Mouse (Mus musculus): ENCODE measurements around the gene Atxn1. TPM values are rescaled to one million over a fixed set of nuclear protein-coding genes. Genes with fewer than 3 reads are reported as not detected.
A peak's percentile ranks its signal among the peaks of the same experiment; 100 is the strongest.

Atxn1 gene
- polyA plus RNA-seq, 1 experiment from 2014 or later = 7.7 TPM

DNA sequence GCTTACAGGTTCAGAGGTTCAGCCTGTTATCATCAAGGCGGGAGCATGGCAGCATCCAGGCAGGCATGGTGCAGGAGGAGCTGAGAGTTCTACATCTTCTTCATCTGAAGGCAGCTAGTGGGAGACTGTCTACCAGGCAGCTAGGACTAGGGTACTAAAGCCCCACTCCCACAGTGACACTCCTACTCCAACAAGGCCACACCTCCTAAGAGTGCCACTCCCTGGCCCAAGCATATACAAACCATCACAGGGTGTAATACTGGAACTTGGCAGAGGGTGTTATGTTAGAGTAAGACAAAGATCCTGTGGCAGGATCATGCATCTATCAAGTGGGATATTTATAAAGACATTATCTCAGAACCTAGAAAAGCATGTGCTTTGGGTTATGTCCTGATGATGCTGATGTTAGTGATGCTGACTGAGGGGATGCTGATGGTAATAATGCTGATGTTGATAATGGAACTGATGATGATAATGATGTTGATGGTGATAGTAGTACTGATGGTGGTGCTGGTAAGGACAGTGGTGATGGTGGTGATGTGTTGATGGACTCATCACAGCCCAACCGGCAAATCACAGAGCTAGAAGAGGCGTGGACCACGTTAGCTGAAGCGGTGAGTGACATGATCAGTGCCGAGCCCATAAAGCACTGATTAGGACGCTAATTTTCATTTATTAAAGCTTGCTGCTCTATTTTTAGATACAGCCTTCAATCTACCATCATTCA, 142.9 kb downstream of the Atxn1 start:
- Histone ChIP-seq H3K9me3 (replicated peaks) (0 out of 2 replicates have a peak, but pooled peaks cover 3% of the 10 kb centered on the region), H3K9ac (no peak overlapping the region), H3K4me3 (no peak overlapping the region), H3K27me3 (replicated peaks) (no peaks in the 10 kb centered on the region), H3K36me3 (peaks cover 10% of the 10 kb centered on the region), H3K4me2 (no peak overlapping the region), H3K27ac (ENCODE audit: poor library complexity, severe bottlenecking) (peak overlapping the region; percentile 92; the same call in 1 of the 2 replicates), H3K4me1 (replicated peaks) (peaks cover 14% of the 10 kb centered on the region)
- ATAC-seq (ENCODE audit: insufficient number of reproducible peaks, low FRiP score) = no peak
- 84% methylated on average over 7 of the region's 7 CpGs for WGBS

DNA sequence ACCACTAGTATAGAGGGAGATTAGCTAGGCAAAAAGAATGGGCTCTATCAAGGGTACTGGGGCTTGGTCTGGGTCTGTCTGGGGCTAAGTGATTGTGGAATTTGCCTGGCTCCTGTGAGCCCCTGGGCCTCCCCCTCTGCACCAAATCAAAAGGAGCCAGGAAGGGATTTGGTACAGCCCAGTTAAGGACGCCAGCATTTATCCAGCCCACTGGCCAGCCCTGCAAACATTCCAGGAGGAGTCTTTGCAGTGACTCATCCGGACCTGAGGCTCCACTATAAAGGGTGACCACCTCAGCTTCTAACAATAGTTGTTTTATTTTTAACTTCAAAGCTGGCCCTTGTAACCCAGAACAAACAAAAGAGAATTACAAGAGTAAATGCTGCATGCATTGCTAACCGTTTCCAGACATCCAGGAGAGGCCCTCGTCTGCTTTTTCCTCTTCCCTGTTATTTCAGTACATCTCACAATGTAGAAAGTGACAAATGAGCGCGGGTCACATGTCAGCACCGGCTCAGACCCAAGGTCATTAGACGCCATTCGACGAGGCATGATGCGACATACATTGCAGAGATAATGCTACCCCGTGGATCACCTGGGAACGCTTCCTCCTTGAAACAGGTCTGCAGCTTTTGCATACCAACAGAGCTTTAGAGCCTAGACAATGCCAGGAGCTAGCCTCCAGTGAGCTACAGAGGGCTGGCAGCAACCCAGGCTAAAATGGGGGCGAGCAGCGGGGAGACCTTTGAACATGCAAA, 144.2 kb downstream of the Atxn1 start:
- H3K4me1 ChIP-seq (replicated peaks) = peaks cover 14% of the 10 kb centered on the region
- no peak overlapping the region for H3K4me3 ChIP-seq
- WGBS = 36% methylated on average over 15 of the region's 15 CpGs
- peak; percentile 64 for ATAC-seq (ENCODE audit: insufficient number of reproducible peaks, low FRiP score)
- peak overlapping the region; percentile 13 for H3K4me2 ChIP-seq
- H3K27ac ChIP-seq (ENCODE audit: poor library complexity, severe bottlenecking) = peak overlapping the region; percentile 92
- H3K27me3 ChIP-seq (replicated peaks) = no peaks in the 10 kb centered on the region
- peaks cover 4% of the 10 kb centered on the region; the same call in 1 of the 2 replicates for H3K36me3 ChIP-seq
- H3K9ac ChIP-seq = no peak overlapping the region
- no peaks in the 10 kb centered on the region for H3K9me3 ChIP-seq (replicated peaks)

DNA sequence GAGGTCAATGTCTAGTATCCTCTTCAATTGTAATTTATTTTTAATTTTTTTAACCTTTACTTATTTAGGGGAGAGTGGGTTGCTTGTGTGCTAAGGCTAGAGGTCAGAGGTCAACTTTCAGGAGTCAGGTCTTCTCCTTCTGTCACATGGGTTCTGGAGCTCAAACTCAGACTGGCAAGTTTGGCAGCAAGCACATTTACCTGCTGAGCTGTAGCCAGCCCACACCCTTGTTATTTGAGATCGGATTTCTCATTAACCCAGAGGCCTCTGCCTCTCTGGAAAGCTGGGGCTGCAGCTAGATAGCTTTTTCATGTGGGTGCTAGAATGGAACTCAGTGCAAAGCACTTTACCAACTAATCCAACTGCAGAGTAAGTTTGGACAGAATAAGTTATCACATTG, 148.1 kb downstream of the Atxn1 start:
- ATAC-seq (ENCODE audit: insufficient number of reproducible peaks, low FRiP score) = no peak
- no peaks in the 10 kb centered on the region for H3K27me3 ChIP-seq (replicated peaks)
- no peaks in the 10 kb centered on the region for H3K9me3 ChIP-seq (replicated peaks)
- H3K27ac ChIP-seq (ENCODE audit: poor library complexity, severe bottlenecking) = no peak overlapping the region
- H3K4me3 ChIP-seq = no peak overlapping the region
- peaks cover 14% of the 10 kb centered on the region for H3K4me1 ChIP-seq (replicated peaks)
- peaks cover 3% of the 10 kb centered on the region; the same call in 1 of the 2 replicates for H3K36me3 ChIP-seq
- H3K9ac ChIP-seq = no peak overlapping the region
- H3K4me2 ChIP-seq = no peak overlapping the region
- 55% methylated on average over 1 of the region's 1 CpGs for whole genome bisulfite sequencing

DNA sequence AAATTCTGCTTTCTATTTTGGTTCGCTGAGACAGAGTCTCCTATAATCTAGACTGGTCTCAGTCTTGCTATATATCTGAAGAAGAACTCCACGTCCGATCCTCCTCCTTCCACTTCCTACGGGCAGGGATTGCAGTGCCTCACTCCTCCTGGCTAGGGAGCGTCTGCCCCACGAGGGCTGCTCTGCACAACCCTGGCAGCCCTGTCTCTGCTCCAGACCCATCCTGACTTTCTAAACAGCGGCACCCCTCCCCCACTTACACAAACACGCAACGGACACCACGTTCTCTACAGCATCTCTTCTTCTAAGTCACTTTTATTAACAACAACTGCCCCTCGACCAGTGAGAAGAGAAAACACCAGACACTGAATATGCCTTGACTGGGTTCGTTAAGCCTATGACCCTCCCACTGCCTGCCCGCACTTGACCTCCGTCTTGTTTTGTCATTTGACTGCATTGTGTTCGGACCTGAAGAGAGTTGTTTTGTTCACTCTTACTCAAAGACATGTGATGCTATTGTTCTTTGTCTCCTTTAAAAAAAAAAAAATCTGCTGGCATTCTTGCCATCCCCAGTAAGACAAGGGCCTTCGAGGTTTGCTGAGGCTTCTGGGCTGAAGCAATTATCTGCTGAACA, 154.9 kb downstream of the Atxn1 start:
- peaks cover 28% of the 10 kb centered on the region for H3K4me1 ChIP-seq (replicated peaks)
- H3K27ac ChIP-seq (ENCODE audit: poor library complexity, severe bottlenecking) = peak overlapping the region; percentile 44
- no peaks in the 10 kb centered on the region for H3K9me3 ChIP-seq (replicated peaks)
- WGBS = 41% methylated on average over 16 of the region's 16 CpGs
- H3K27me3 ChIP-seq (replicated peaks) = no peaks in the 10 kb centered on the region
- H3K9ac ChIP-seq = peak overlapping the region; percentile 35; the same call in 1 of the 2 replicates
- no peaks in the 10 kb centered on the region for H3K36me3 ChIP-seq
- peak overlapping the region; percentile 54 for H3K4me2 ChIP-seq
- peak overlapping the region; percentile 20; the same call in 1 of the 2 replicates for H3K4me3 ChIP-seq
- no peak for ATAC-seq (ENCODE audit: insufficient number of reproducible peaks, low FRiP score)

DNA sequence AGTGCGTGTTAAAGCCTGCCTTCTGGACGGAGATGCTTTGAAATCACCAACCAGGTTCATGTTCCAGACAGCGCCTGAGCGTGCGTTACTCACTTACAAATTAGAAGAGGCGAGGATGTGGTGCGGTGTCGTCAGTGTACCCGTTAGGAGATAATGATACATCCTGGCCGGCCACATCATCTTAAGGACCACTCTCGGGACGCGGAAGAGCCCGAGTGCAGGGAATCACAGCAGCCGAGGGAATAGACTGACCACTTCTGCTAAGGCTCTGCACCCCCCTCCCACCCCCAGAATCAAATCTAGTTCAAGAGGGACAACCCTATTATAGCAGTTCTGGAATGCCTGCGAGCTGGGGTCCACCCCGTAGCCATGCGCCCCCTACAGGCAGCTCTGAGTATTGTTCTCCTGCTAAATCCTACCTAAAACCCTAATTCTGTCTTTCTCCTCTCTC, 157.2 kb downstream of the Atxn1 start:
- peak overlapping the region; percentile 53 for H3K4me2 ChIP-seq
- ATAC-seq (ENCODE audit: insufficient number of reproducible peaks, low FRiP score) = no peak
- H3K36me3 ChIP-seq = no peaks in the 10 kb centered on the region
- H3K27ac ChIP-seq (ENCODE audit: poor library complexity, severe bottlenecking) = no peak overlapping the region
- no peaks in the 10 kb centered on the region for H3K27me3 ChIP-seq (replicated peaks)
- no peak overlapping the region for H3K9ac ChIP-seq
- H3K4me3 ChIP-seq = peak overlapping the region; percentile 10; the same call in 1 of the 2 replicates
- WGBS = 52% methylated on average over 18 of the region's 18 CpGs
- peaks cover 37% of the 10 kb centered on the region for H3K4me1 ChIP-seq (replicated peaks)
- no peaks in the 10 kb centered on the region for H3K9me3 ChIP-seq (replicated peaks)

DNA sequence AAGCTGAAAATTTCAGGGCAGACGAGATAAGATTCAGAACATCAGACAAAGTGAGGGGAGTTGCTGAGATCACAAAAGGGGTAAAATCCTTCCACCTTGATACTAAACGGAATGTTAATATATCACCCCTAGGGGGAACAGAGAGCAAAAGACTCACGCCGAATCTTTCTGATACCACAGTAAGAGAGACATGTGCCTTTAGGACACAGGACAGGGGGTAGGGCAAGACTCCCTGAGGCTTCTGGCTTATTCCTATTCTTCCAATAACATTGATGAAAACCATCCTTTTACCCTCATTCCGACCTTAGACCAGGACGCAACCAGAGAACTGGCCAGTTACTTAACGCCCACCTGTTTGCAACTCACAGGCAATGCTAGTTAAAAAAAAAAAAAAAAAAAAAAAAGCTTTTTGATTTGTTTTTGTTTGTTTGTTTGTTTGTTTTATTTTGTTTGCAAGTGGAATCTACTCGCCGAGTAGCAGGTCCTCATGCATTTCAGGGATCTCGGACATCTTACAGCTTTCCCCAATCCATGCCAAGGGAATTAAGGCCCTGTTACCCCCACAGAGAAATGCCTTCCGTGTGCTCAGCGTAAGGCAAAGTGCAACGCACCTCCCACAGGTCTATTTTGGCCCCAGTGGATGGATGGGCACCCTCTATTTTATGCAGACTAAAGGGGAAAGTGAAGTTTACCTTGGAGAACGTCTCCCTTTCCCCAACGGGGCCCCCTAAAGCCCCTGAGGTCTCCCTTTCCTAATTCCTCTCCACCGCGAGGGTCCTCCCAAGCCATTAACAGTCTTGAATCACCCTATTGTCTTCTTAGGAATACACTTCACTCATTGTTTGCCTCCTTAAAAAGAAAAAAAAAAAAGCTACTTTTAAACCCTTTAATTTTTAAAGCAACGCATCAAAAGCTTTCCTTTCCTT, 157.9 kb downstream of the Atxn1 start:
- 61% methylated on average over 18 of the region's 18 CpGs for WGBS
- Histone ChIP-seq H3K4me1 (replicated peaks) (peaks cover 37% of the 10 kb centered on the region), H3K4me3 (no peak overlapping the region), H3K36me3 (no peaks in the 10 kb centered on the region), H3K4me2 (peak overlapping the region; percentile 53; the same call in 1 of the 2 replicates), H3K9ac (no peak overlapping the region), H3K27ac (ENCODE audit: poor library complexity, severe bottlenecking) (no peak overlapping the region), H3K9me3 (replicated peaks) (no peaks in the 10 kb centered on the region), H3K27me3 (replicated peaks) (no peaks in the 10 kb centered on the region)
- ATAC-seq (ENCODE audit: insufficient number of reproducible peaks, low FRiP score) = no peak

DNA sequence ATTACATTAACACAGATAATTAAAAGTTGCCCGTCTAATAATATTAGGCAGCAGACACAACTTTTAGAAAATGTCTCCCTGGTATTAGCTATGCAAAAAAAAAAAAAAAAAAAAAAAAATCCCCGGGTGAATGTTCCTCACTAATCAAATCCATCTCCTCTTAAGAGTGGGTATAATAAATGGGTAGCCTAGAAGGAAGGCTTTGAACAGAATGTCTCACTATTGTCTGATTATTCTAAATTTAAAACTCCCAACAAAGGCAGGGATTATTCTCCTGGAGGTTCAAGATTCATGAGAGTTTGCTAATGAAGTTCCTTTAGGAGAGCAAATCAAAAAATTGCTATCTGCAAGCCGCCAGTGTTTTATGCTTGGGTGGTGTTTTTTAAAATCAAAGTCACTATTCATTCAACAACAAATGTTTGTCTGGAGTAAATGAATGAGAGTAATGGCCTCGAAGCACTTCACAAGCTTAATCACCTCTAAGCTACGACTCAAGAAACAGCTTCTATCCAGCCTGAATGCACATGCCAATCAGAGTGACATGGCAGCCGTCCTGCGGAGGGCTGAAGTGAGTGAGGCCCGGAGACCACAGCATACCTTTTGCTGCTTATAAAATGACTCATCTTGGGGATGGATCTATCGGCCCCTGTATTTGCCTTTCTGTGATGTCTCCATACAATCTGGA, 158.8 kb downstream of the Atxn1 start:
- WGBS = 58% methylated on average over 9 of the region's 9 CpGs
- Histone ChIP-seq H3K36me3 (no peaks in the 10 kb centered on the region), H3K27ac (ENCODE audit: poor library complexity, severe bottlenecking) (no peak overlapping the region), H3K9ac (no peak overlapping the region), H3K4me3 (no peak overlapping the region), H3K9me3 (replicated peaks) (no peaks in the 10 kb centered on the region), H3K4me2 (no peak overlapping the region), H3K27me3 (replicated peaks) (no peaks in the 10 kb centered on the region), H3K4me1 (replicated peaks) (peaks cover 37% of the 10 kb centered on the region)
- ATAC-seq (ENCODE audit: insufficient number of reproducible peaks, low FRiP score) = no peak

DNA sequence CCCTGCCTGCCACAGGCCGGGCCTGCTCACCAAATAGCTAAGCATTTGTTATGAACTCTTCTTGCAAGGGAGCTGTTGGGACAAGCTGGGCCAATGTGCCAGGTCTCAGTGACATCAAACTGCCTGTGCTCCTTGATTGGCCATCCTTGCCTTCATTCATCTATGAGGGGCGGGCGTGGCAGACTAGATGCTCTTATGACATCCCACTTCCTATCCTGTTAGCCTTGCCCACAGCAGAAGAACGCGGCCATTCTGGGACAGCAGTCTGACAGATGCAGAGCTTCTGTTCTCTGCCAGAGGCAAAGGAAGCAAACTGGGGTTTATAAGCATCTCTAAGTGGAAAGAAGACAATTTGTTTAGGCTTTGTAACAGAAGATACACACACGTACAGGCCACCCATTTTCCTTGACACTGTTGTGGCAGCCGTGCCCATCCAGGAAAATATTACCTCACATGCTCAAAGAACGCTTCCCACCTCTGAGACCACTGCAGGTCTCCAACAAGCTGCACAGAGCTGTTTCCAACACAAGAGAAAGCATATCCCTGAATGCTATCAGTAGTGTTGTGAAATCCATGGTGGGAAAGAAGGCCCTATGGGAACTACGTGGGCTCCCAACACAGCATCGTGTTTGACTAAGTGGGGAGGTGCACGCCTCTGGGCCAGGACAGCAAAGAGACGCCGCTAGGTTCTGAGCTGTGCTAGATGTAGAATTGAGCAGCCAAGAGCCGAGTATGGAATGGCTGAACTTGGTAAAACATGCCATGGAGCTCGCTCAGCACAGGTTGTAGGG, 162.0 kb downstream of the Atxn1 start:
- no peak overlapping the region for H3K4me2 ChIP-seq
- H3K4me1 ChIP-seq (replicated peaks) = peaks cover 14% of the 10 kb centered on the region
- no peak overlapping the region for H3K9ac ChIP-seq
- H3K36me3 ChIP-seq = no peaks in the 10 kb centered on the region
- no peak for ATAC-seq (ENCODE audit: insufficient number of reproducible peaks, low FRiP score)
- H3K9me3 ChIP-seq (replicated peaks) = no peaks in the 10 kb centered on the region
- no peak overlapping the region for H3K4me3 ChIP-seq
- H3K27ac ChIP-seq (ENCODE audit: poor library complexity, severe bottlenecking) = no peak overlapping the region
- H3K27me3 ChIP-seq (replicated peaks) = no peaks in the 10 kb centered on the region
- WGBS = 87% methylated on average over 15 of the region's 15 CpGs

DNA sequence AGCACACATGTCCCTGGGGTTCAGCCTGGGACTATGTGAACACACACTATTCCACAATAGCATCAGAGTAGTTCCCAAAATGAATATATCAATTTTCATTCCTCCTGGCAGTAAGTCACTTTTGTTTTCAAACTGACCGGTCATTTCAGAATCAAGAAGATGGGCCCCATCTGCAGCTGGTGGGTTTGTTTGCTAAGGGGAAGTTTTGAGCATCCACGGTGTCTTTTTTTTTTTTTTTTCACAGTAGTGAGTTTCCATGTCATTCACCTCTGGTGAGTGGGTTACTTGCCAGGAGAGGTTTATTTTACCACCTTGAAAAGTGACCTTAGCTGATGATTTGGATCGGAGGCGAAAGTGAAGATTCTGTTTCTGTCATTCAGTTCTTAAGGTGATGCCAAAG, 166.6 kb downstream of the Atxn1 start:
- no peak for ATAC-seq (ENCODE audit: insufficient number of reproducible peaks, low FRiP score)
- 0 out of 2 replicates have a peak, but pooled peaks cover under 1% of the 10 kb centered on the region for H3K4me1 ChIP-seq (replicated peaks)
- 93% methylated on average over 4 of the region's 4 CpGs for WGBS

More for the DNA sequence above, 166.6 kb downstream of the Atxn1 start:
- no peak overlapping the region for H3K9ac ChIP-seq
- H3K9me3 ChIP-seq (replicated peaks) = no peaks in the 10 kb centered on the region
- H3K27ac ChIP-seq (ENCODE audit: poor library complexity, severe bottlenecking) = no peak overlapping the region
- H3K4me3 ChIP-seq = no peak overlapping the region
- H3K4me2 ChIP-seq = no peak overlapping the region
- H3K27me3 ChIP-seq (replicated peaks) = no peaks in the 10 kb centered on the region
- peaks cover 22% of the 10 kb centered on the region for H3K36me3 ChIP-seq

Data from heart, embryonic 12.5 days (tissue).